Mouse (Mus musculus) embryonic fibroblast, embryonic 13.5 days (primary cell): ENCODE measurements around the gene Depdc1b.

Experiments
- CTCF ChIP-seq: IDR thresholded peaks from 2 replicates; pipeline ENCODE4 v1.5.1; 2011; ENCODE audit warnings: mild to moderate bottlenecking, control low read depth, low read length, moderate library complexity, borderline replicate concordance; ENCODE audit not compliant: insufficient read depth
- POLR2A ChIP-seq: IDR thresholded peaks from 2 replicates; pipeline ENCODE4 v1.6.1; 2011; ENCODE audit warnings: low read depth, mild to moderate bottlenecking, control low read depth, low read length, moderate library complexity

DNA sequence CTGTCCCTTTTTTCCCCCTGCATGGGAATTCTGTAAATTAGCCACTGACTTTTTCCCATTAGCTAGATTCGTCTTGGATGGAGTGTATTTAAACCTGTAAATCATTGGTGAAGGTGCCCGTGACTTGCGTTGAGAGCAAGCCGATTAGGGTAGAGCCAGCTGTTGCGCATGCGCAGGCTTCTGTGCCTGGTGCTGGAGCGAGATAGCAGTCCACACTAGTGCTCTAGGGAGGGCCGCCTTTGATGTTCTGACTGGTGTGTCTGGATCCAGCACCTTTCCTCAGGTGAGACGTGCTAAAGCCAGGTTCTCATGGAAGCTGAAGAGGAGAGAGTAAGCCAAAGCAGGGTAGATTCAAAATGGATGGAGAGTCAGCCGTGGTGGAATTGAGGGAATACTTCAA lies 10.2 kb downstream of the Depdc1b start:
- no peak for TF ChIP-seq CTCF
- no peak for TF ChIP-seq POLR2A
